Mouse (Mus musculus): ENCODE measurements around the gene Map2k3. TPM values are rescaled to one million over a fixed set of nuclear protein-coding genes. Genes with fewer than 3 reads are reported as not detected.

The Map2k3 gene
- polyA plus RNA-seq, 1 experiment: 102 TPM

DNA sequence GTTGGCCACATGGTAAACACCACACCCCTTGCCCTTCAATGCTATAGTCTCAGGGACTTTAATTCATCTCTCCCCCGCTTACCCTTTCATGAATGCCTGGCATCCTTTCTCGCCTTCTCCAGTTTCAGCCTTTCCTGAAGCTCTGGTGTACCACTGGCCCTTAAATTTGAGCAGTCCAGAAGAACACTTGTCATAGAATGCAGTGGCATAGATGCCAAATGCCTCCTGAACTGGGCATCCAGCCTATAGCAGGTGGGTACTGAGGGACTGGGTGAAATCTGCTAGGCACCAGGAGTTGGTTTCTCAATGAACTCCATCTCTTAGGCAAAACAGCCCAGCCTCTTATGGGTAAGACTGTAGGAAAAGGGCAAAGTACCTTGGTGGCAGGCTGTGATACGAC lies 58.6 kb downstream of the Map2k3 start:
- TF ChIP-seq GATA1 (IDR thresholded peaks at IDR 0.05; ENCODE audit: low read length) (no peak), TAL1 (IDR thresholded peaks at IDR 0.05; ENCODE audit: low read length) (no peak)
- no peaks in the 10 kb centered on the region for H3K27me3 ChIP-seq (ENCODE audit: control insufficient read depth)
- no peaks in the 10 kb centered on the region for H3K4me1 ChIP-seq (ENCODE audit: control insufficient read depth)
- peaks cover 2% of the 10 kb centered on the region for H3K9me3 ChIP-seq (ENCODE audit: control insufficient read depth, low read length)
- H3K36me3 ChIP-seq (ENCODE audit: control insufficient read depth): no peaks in the 10 kb centered on the region
- H3K4me3 ChIP-seq (replicated peaks): no peak overlapping the region

Other genes starting within 250 kb of the Map2k3 start
- 2.5 and 4.0 TPM in 2 replicates for gene Llgl1, start 232.3 kb upstream of the Map2k3 start, polyA plus RNA-seq (2012)
- 6.9 and 16.9 TPM in 2 replicates for gene Flii, start 204.8 kb upstream of the Map2k3 start, polyA plus RNA-seq (2012)
- gene Mief2, start 203.6 kb upstream of the Map2k3 start, polyA plus RNA-seq (2012): 0.38 and 0.50 TPM in 2 replicates
- gene Top3a, start 154.7 kb upstream of the Map2k3 start, polyA plus RNA-seq (2012): 0.31 and 0.42 TPM in 2 replicates
- gene Smcr8, start 154.5 kb upstream of the Map2k3 start, polyA plus RNA-seq (2012): 0.05 and 0.06 TPM in 2 replicates
- gene Shmt1, start 120.3 kb upstream of the Map2k3 start, polyA plus RNA-seq (2012): not detected in 2 replicates
- 0.26 and 0.32 TPM in 2 replicates for gene Dhrs7b, start 101.4 kb upstream of the Map2k3 start, polyA plus RNA-seq (2012)
- 1.3 and 1.8 TPM in 2 replicates for gene Tmem11, start 52.8 kb upstream of the Map2k3 start, polyA plus RNA-seq (2012)
- gene Natd1, start 17.3 kb upstream of the Map2k3 start, polyA plus RNA-seq (2012): 15.0 and 24.8 TPM in 2 replicates
- gene Kcnj12, start 90.5 kb downstream of the Map2k3 start, polyA plus RNA-seq (2012): 0.05 and 0.08 TPM in 2 replicates
- 0.26 and 0.49 TPM in 2 replicates for gene Tnfrsf13b, start 194.7 kb downstream of the Map2k3 start, polyA plus RNA-seq (2012)
- 0.28 and 0.31 TPM in 2 replicates for gene Usp22, start 243.0 kb downstream of the Map2k3 start, polyA plus RNA-seq (2012)

All from erythroblast, embryonic 14.5 days (primary cell).